Mouse (Mus musculus): Measurements from ENCODE around the gene Clpsl2.

Gene Clpsl2

DNA sequence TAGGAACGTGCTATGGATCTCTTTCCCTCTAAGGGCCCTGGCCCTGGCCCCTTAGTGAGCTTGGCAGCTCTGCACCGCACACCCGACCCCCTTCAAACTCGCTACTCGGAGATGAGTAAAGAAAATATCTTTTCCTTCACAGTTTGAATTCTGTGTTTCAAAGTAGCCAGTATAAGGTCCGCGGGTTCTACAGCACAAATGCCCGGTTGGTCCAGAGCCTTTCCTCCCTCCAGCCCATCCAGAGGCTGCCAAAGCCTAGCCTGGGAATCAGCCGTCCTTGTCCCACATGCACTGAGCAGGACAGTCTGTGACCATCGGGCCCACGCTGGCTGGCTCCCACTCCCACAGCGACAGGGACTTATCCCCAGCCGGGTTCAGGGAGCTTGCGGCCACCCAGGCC is at the start of gene Clpsl2:
Clpsl2 (plus strand) TSS at position 301 of the 400 bp plus-strand sequence.
- DNase-seq = no peak

DNA sequence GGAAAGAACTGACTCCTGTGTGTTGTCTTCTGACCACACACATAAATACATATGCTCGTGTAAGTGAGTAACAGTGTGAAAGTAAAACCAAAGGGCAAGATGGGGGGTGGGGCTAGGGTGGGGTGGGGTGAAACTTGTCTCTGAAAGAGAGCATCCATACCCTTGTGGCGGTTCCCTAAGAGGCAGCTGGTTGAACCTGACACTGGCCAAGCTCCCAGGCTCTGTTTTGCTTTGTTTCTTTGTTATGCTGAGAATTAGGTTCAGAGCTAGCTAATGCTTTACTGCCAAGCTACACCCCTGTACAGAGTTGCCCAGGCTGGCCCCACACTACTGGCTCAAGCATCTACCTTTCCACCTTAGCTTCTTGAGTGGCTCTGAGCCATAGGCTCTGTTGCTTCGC is 48.7 kb upstream of the Clpsl2 start:
- DNase-seq = no peak

DNA sequence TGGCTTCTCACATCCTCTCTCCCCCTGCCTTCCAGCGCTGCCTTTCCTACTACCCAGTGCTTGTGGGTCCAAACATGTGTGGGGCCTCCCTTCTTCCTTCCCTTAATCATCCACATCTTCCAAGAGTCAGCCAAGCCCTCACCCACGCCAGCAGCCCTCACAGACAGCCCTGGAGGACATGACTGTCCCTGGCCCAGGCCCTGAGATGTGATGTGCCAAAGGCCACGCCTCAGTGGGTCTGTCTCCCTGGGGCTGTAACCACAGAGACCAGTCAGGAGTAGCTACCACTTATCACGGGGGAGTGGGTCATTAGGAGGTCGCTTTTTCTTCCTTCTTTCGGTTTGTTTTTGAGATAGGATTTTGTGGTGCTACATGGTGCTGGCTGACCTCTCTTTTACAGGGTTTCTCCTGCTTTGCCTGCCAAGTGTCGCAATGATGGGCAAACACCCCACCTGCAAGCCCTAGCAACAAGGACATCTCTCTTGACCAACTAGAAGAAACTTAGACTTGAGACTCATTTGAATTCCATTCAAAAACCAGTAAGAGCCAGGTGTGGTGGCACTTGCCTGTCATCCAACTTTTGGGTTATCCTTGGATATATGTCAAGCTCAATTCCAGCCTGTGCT is 46.9 kb upstream of the Clpsl2 start:
- DNase-seq = no peak

DNA sequence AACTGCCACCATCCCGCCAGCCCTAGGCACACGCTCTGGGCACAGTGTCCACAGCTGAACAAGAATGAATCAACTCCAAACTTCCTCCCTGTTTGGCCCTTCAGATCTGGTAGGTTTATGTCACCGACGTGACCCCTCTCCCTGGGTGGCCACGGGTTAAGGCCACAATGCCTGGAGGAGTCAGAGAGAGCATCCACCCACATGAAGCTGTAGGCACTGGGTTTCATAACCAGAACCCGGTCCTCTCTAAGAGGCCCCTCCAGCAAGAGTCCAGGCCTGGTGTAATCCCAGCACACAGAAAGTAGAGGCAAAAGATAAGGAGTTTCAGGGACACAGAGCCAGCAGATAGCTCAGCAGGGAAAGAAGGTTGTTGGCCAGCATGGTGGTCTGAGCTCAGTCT is 45.0 kb upstream of the Clpsl2 start:
- DNase-seq = no peak

DNA sequence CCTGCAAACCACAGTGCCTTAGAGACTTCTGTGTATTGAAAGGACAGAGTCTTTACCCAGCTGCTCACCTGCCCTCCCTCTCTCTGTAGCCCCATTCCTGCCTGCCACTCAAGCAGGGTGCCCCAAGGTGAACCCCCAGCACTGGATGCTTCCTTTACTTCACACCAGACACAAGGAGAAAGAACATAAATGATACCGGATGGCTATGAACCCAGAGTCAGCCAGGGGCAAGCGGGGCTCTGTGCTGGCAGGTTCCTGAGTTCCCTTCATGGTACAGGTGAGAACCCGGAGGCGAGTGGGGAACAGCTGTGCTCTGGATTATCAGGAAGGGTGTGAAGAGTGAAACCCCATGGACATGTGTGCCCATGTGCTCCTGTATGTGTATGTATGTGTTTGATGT is 43.6 kb upstream of the Clpsl2 start:
- DNase-seq = no peak

DNA sequence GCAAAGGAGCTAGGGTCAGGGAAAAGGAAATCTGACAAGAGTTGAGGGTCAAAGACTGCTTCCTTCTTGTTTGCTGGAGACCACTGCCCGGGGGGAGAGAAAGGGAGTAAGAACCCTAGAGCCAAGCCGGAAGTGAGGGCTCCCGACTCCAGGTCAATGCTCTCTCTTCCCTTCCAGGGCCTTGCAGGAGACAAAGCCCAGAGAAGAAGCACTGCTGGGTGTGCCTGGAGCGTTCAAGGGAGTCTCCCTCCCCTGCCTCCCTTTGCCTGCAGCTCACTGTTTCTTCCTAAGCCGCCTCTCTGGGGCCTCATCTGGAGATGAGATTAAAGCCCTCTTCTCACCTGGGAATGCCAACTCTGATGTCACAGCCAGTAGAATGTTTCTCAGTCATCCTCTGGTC is 42.3 kb upstream of the Clpsl2 start:
- no peak for DNase-seq

DNA sequence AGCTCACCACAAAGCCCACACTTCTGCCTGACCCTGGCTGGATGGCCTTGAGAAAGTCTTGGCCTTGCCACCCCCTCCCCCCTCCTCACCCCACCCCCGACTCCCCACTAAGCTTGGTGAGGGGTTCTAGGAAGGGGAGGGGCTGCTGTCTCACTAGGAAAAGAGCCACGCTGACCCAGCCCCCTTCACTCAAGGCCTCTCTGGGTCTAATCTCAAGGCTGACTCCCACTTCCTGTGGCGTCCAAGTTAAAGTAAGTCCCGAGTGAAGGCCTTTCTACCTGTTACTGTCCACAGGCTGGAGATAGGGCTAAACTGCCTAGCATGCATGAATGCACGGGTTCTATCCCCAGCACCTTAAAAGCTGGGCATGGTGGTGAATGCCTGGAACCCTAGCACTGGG is 41.7 kb upstream of the Clpsl2 start:
- DNase-seq = no peak

DNA sequence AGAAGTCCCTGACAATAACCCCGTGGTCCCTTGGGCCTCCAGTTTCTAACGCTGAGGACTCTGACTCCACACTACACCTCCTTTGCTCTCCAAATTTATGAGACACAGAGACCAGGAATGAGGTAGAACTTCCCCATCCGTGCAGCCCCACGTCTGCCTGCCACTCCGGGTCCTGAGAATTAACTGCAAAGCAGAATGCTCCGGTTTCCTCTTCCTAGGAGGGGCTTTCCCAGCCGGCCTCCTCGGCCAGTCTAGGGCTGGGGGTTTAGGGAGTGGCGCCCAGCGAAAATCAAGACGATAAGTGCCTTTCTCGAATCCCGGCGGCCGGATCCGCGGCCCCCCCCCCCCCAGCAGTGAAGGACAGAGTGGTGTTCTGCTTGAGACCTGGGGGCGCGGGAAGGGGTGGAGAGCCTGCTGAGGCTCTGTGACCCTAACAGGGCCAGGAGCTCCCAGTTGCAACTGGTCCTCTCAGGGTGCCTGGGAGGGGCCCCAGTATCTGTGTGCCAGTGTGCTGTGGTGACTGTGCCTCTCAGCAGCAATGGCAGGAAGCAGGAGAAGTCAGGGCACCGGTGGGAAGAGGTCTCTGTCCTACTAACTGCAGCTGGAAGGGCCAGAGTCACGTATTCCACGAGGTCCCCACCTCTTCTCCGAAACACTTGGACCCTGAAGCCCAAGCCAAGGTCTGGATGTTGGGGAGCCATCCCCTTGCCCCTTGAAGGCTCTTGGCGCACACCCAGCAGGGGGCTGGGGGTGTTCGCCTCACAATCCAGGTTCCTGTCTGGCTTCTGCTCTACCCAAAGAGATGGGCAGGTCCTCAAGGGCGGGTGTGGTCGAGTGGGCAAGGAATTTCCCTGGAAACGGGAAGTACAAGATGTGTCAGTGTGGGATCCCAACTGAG is 38.5 kb upstream of the Clpsl2 start:
- no peak for DNase-seq

DNA sequence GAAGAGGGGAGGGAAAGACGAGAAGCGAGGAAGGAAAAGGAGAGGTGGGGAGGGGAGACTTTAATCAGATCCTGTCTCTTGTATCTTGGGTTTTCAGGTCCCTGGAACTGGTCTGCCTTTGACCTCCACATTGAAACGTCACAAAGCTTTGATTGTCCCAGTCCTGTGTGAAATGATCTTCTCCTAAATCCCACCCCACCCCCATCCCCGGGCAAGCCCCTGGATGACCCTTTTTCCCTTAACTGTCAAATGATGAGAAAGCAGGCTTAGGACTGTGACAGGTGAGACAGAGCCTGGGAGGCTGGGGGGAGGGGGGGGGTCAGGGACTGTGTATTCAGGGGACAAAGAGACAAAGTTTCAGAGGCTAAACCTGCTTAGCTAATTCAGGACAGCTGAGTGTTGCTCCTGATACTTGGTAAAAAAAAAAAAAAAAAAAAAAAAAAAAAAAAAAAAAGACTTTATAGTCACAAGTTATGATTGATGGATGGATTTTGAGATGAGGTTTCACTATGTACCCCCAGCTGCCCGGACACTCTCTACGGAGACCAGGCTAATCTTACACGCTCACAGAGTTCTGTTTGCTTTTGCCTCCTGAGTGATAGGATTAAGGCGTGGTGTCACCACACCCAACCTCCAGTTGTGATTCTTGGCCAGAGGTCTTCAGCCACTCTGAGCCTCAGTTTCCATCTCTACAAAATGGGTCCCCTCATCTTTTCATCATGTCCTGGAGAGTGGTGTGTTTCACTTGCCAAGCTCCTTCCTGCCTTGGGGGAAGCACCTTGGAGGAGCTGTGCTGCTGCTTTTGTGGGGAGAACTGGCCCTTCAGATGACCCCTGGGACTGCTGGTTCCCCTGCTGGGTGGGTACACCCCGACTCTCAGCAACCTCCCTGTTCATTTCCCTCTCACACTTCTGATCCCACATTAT is 37.3 kb upstream of the Clpsl2 start:
- DNase-seq = no peak

DNA sequence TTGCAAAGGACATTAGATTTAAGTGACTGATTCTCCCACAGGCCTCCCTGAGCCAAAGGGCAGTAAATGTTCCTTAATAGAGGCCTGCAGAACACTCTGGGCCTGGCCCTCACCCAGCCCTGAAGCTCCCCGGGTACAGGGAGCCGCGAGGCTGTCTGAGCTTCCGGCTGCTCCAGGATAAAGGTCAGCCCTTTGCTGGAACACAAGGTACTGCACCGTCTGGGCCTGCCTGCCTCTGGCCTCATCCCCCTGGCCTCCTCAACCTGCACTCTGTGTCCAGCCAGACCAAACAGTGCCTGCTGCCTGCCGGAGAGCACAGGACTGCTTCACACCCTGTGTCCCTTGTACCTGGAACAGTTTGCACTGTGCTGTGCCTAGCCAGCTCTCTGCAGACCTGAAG is 36.5 kb upstream of the Clpsl2 start:
- DNase-seq = no peak

DNA sequence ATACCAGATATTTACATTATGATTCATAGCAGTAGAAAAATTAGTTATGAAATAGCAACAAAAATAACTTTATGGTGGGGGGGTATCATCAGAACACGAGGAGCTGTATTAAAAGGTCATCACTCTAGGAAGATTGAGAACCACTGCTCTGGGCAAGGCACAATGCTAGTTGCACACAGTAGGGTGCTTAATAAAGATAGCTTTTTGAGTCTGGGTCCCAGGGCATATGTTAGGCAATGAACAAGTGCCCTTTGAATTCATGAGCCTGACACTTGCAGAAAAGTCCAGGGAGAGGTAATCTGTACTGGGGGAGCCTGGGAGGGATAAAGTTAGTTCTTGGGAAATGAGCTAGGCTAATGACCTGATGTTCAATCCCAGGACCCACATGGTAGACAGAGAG is 35.9 kb upstream of the Clpsl2 start:
- no peak for DNase-seq

DNA sequence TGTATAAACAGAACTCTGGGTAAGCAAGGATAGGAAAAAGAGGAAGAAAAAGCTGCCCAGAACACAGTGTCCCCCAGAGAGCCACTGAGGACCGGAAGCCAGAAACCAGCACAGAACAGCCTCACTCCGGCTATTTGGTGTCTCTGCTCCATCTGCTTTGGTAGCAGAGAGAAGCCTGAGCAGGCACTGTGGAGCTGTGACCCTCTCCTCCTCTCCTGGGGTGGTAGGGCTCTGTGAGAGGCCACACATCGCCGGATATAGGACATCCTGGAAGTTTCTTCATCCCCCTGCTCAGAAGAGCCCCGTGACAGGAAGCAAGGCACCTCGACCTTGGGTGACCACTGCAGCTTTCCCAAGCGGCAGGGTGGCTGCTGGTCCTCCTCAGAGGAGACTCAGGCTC is 35.4 kb upstream of the Clpsl2 start:
- DNase-seq = no peak

DNA sequence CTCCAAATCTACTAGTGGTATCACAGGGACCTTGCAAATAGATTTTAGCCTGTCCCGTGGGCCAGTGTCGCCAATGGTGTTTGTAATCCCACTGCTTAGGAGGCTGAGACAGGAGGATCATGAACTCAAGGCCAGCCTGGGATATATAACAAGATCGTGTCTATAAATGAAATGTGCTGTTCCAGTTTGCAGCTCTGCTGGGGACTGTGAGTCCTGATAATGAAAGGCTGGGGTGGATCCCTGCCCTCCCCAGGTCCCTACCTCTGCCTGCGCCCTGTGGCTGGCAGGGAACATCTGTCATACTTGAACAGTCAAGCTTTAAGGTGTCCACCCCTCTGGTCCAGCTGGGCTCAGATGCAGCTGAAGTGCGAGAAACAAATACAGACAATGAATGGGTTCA is 34.7 kb upstream of the Clpsl2 start:
- DNase-seq = no peak

DNA sequence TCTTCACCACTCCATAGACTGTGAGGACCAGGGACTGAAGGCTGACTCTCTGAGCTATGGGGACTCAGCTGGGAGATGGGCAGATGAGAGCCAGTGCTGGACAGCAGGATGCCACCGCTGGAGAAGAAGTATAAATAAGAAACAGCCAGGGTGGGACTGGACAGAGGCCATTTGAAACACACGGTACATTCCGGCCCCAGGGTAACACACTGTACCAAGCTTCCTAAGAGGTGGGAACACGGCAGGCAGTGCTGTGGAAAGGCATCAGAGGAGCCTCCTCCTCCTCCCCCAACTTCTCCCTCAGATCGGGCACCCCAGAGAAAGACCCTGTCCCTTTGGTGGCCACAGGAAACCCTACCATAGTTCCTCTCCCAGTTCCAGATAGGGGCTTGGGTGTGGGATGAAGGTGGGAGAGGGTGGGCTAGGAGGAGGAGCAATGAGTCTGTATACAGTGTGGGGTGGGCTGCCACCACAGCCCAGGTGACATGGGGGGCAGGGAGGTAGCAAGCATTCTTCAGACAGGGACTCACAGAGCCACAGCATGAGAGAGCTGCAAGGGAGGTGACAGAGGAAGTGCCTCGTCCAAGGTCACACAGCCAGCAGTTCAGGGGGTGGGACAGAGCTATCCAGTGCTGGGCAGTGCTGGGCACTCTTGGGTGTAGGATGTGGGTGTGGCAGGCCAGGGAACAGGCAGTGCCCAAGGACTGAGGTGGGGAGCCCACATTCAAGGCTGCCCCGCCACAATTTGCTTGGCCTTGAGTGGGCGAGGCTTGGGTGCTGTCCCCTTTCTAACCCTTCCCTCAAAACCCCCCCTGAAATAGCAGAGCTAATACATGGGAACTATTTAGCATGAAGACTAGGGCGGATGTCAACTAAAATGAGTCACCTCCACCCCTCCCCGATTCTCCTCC is 33.5 kb upstream of the Clpsl2 start:
- DNase-seq = peak; percentile 59 to 72

DNA sequence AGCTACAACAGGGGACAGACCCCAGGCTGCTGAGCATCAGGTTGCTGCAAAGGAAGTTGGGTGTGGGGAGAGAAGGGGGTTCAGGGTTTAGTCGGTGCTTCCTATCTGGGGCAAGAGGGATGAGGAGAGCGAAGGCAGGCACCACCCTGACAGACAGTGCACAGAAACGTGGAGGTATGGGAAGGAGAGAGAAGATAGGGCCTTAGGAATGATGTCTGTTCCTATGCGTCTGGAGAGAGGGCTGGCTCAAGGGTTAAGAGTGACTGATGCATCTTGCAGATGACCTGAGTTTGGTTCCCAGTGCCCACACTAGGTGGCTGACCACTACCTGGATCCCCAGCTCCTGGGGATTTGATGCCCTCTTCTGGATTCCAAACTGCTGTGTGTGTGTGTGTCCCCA is 32.3 kb upstream of the Clpsl2 start:
- DNase-seq = peak in 1 of 2 experiments; percentile 70

DNA sequence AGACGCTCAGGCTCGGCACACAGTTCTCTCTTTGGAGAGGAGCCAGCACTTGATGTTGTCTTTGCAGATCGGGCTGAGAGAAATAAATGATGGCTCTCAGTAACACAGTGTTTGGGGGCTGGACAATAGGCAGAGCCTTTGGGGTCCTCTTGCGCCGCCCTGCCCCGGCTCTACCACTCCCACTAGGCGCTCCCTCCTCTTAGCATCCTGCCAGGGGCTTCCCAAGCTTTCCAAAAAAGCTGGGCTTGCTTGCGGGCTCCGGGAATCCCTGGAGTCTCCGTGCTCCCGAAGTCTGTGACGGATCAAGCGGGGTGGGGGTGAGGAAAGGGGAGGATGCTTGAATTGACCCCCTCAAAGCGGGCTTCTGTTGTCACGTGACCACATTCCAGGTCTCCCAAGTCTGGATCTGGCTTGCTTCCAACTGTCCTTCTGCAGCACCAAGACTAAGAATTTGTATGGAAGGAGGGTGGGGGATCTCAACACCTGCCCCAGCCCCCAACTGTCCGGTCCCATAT is 31.7 kb upstream of the Clpsl2 start, which contains the start of gene Fkbp5:
Fkbp5 (minus strand) TSS at position 87 of the 515 bp plus-strand sequence.
- DNase-seq = peak in 1 of 2 experiments; percentile 47

DNA sequence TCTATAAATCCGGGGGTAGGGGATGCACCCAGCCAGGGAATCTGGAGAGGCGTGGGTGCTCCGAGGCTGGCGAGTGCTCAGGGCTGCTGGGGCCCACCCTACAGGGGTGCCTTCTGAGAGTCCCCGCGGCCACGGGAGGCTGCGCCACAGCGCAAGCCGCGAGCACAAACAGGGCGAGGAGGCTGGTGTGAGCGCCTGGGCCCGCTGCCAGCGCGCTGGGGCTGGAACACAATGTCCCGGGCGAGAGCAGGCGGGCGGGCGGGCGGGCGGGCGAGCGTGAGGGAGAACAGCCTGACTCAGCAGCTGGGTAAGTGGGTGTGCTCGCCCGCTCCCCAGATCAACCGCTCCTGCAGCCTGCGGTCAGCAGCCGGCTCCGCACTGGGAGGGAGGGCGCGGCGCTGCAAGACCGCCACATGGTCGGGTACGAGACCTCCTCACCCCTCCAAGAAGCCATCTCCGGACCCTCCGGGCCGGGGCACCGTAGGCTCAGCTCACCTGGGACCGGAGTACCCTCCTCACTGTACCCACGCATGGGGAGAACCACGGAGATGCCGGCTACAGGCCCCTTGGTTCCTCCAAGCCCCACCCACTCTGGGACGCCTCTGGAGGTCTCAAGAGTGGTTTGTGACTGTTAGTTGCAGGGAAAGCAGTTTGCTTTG is 31.1 kb upstream of the Clpsl2 start:
- peak; percentile 79 to 83 for DNase-seq

DNA sequence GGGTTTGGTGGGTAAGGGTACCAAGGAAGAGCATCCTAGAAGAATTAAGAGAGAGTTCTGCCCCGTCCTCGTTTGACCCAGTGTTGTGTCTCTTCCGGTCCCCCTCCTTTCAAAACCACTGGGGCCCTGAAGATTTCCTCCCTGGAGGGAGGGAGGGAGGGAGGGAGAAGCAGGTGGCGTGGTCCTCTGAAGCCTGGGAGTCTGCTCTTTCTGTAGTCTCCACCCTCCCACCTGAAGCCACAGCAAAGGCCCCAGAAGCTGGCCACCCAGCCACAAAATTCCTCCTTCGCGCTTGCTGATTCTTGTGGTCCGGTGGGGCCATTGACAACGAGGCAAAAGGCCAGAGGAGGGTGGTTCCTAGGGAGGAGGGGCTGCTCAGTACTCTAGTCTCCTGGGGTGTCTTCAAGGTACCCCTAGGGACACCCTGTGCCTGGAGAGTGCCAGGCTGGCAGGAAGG is 30.6 kb upstream of the Clpsl2 start:
- DNase-seq = peak; percentile 67 to 82

DNA sequence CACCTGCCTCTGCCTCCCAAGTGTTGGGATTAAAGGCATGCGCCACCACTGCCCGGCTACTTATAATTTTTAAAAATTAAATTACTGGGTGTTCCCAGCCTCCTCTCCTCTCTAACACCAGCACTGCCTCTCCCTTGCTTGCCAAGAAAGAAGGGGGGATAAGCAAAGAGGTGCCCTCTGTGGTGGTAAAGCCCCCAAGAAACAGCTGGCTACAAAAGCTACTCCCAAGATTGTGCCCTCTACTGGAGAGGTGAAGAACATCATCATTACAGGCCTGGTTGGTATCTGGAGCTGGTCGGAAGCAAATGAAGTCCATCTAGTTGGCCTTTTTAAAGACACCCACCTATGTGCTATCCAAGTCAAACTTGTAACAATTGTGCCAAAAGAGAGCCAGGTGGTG is 29.4 kb upstream of the Clpsl2 start:
- no peak for DNase-seq

DNA sequence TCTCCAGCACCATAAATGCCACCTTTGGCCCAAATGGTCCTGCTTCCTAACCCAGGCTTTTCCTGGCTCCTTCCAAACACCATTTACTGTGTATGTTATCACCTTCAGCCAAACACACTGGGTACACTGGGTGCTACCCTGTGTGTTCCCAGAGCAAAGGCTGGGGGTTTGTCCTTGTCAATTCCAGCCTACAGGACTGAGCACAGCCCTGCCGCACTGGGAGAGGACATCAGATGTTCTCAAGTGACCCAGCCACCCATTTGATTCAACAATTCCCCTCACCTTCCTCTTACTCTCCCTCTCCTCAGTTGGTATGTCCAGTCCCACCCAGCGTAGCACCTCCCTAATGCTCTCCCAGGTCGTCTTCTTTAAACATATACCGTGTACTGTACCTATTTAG is 28.6 kb upstream of the Clpsl2 start:
- no peak for DNase-seq

DNA sequence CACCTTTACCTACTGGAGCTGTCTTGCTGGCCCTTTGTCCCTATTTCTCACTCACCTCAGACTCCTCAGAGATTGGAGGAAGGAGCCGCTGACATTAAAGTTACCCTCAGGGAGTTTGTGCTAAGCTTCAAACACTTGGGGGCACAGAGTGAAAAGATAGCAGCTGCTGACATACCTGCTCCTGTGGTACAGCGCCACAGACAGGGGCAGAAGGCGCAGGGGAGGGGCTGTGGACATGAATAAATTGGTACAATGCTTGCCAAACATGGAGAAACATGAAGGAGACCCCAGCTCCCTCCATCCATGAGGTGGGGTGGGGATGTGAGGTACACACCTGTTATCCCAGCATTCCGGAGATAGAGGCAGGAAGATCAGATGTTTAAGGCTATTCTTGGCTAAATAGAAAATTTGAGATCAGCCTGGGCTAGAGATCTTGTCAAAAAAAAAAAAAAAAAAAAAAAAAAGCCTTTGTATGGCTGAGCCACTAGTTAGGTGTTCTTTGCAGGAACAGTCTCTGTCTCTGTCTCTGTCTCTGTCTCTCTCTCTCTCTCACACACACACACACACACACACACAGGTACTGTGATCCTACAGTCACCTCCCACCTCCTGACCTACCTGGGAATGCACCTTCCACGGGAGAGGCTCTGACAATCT is 28.0 kb upstream of the Clpsl2 start:
- DNase-seq = peak; percentile 39 to 66

Data from thymus, adult 18-20 months (tissue).